Comparison of ENCODE assay signal across 9 mouse cellular contexts in genomic region chr3:89868357-89868756, GRCm38 (mm10). TPM values are rescaled to one million over a fixed set of nuclear protein-coding genes. Genes with fewer than 3 reads are reported as not detected.
A peak's percentile ranks its signal among the peaks of the same experiment; 100 is the strongest.
DNase-seq lines count a peak whose midpoint lies in the region; ATAC-seq lines count a peak whose summit lies in the region.
"Had no signal": no experiment of that assay in that cellular context is flagged by ENCODE, and none has a peak within 500 bp of the region (broad histone marks: within the 10 kb centered on the region; RNA-seq: fewer than 3 reads in every experiment).

No protein-coding gene starts in this region.

- 13% methylated on average over 7 of the region's 7 CpGs for WGBS in heart, embryonic 13.5 days

- no peak for DNase-seq in heart, adult 11 months
- DNase-seq in urinary bladder, postnatal 14 days (ENCODE audit: low spot score), result peak; percentile 43
- no peak for DNase-seq in urinary bladder, postnatal 36 days (ENCODE audit: low spot score in 2 of 2)
- DNase-seq in kidney, postnatal 14 days, result peak; percentile 58
- DNase-seq in frontal cortex, postnatal 25 days (ENCODE audit: low spot score in 2 of 2), result no peak
- no peak for DNase-seq in adrenal gland, postnatal 25 days
- DNase-seq in B cell, adult 2 months, result no peak

- no peak; the same call in 1 of the 2 replicates for ATAC-seq in heart, embryonic 13.5 days (ENCODE audit: extremely low read depth, insufficient number of reproducible peaks, low FRiP score, low TSS enrichment)

- H3K4me2 ChIP-seq in heart, embryonic 13.5 days, result peak overlapping the region; percentile 23

- 0 out of 2 replicates have a peak overlapping the region, but pooled peaks have one; percentile 2 for H3K27ac ChIP-seq in heart, embryonic 13.5 days (replicated peaks)
- H3K27ac ChIP-seq: macrophage had no signal

- peaks cover 4% of the 10 kb centered on the region; the same call in 1 of the 2 replicates for H3K9me3 ChIP-seq in heart, embryonic 13.5 days

- no peaks in the 10 kb centered on the region for H3K36me3 ChIP-seq in heart, embryonic 13.5 days

- H3K27me3 ChIP-seq in heart, embryonic 13.5 days (replicated peaks), result no peaks in the 10 kb centered on the region

- 0 out of 2 replicates have a peak overlapping the region, but pooled peaks have one; percentile 0 for H3K4me3 ChIP-seq in heart, embryonic 13.5 days

- H3K9ac ChIP-seq in heart, embryonic 13.5 days, result peak overlapping the region; percentile 8; the same call in 1 of the 2 replicates

- peaks cover 39% of the 10 kb centered on the region for H3K4me1 ChIP-seq in heart, embryonic 13.5 days

RNA-seq across cellular contexts. Expression of gene She, which starts 37.2 kb away (rescaled TPM):
- polyA plus RNA-seq in heart, embryonic 13.5 days (2015; fragmentation: Nextera tagmentation; extraction: Ambion mirVana), result 6.2 and 6.8 TPM in 2 replicates
- 9.0 and 10.1 TPM in 2 replicates for total RNA-seq in adrenal gland, postnatal 25 days (2021)
- polyA plus RNA-seq: macrophage had no signal

RNA-seq across cellular contexts. Expression of gene Il6ra, which starts 44.6 kb away (rescaled TPM):
- 0.74 and 0.75 TPM in 2 replicates for polyA plus RNA-seq in heart, embryonic 13.5 days (2015; fragmentation: Nextera tagmentation; extraction: Ambion mirVana)
- 4.9 and 5.2 TPM in 2 replicates for total RNA-seq in adrenal gland, postnatal 25 days (2021)

Comparison
In these comparisons a context has a peak if more than half of its experiments do, and no peak if none do; other contexts are left out.
1. DNase-seq: peak in urinary bladder, postnatal 14 days (single experiment) and kidney, postnatal 14 days (single experiment); none in heart, adult 11 months (single experiment), urinary bladder, postnatal 36 days (0 of 2), frontal cortex, postnatal 25 days (0 of 2), adrenal gland, postnatal 25 days (single experiment) and B cell, adult 2 months (0 of 2).